Mouse (Mus musculus) cerebellum, adult 9-10 months (tissue): ENCODE measurements at regions not wholly inside any gene's neighbourhood (a gene's known extent, or its start where the extent isn't known, plus 50 kb on each side); places are given as distances from the start of the nearest gene placed in this dataset.
A peak's percentile ranks its signal among the peaks of the same experiment; 100 is the strongest.

Source experiments
- DNase-seq: peaks from one replicate; pipeline ENCODE4 v3.0.0; 2022

GRCm38 (mm10) chr14:82433894-82434293 is 2009.5 kb upstream of the Pcdh17 start:
- DNase-seq = no peak

- DNase-seq = peak; percentile 49
Measured at GRCm38 (mm10) chr14:82448856-82449255, 1994.5 kb upstream of the Pcdh17 start.

GRCm38 (mm10) chr14:82453431-82453830 is 1989.9 kb upstream of the Pcdh17 start:
- no peak for DNase-seq

- no peak for DNase-seq
Measured at GRCm38 (mm10) chr14:82466708-82467107, 1976.7 kb upstream of the Pcdh17 start.
